Mouse (Mus musculus) c-Kit-positive CD71-negative TER-119-negative erythroid progenitor cells, embryonic 14.5 days (primary cell): Measurements from ENCODE around the gene 3830406C13Rik.

Source experiments
- DNase-seq: peaks from one replicate; pipeline ENCODE4 v3.0.0-alpha.2; 2013; ENCODE audit warnings: low read depth

3830406C13Rik gene

GRCm38 (mm10) chr14:12342458-12343131 lies 58.6 kb downstream of the 3830406C13Rik start:
- DNase-seq: no peak

- no peak for DNase-seq
These were observed 59.5 kb downstream of the 3830406C13Rik start for GRCm38 (mm10) chr14:12343451-12343941.

GRCm38 (mm10) chr14:12344061-12344745 lies 60.2 kb downstream of the 3830406C13Rik start:
- no peak for DNase-seq

- DNase-seq: no peak
These were observed 60.8 kb downstream of the 3830406C13Rik start for GRCm38 (mm10) chr14:12344746-12345240.

- no peak for DNase-seq
These were observed 61.4 kb downstream of the 3830406C13Rik start for GRCm38 (mm10) chr14:12345241-12345921.

GRCm38 (mm10) chr14:12346011-12346864 lies 62.3 kb downstream of the 3830406C13Rik start:
- no peak for DNase-seq

GRCm38 (mm10) chr14:12346865-12347600 lies 63.1 kb downstream of the 3830406C13Rik start:
- DNase-seq: no peak

- DNase-seq: no peak
These were observed 64.1 kb downstream of the 3830406C13Rik start, which contains the start of gene Fezf2 for GRCm38 (mm10) chr14:12348089-12348488. Gene Fezf2 (minus strand): TSS chr14:12348189.

- no peak for DNase-seq
These were observed 65.5 kb downstream of the 3830406C13Rik start for GRCm38 (mm10) chr14:12349334-12350090.

GRCm38 (mm10) chr14:12350271-12350916 lies 66.4 kb downstream of the 3830406C13Rik start:
- no peak for DNase-seq
